Mouse (Mus musculus): Measurements from ENCODE around the gene S100a1. TPM values are rescaled to one million over a fixed set of nuclear protein-coding genes. Genes with fewer than 3 reads are reported as not detected.

S100a1 gene
- total and polyA plus RNA-seq, 2 experiments from 2014 or later: 28.1 to 88.9 TPM

GRCm38 (mm10) chr3:90505216-90505615, 9.0 kb downstream of the S100a1 start:
- no peak for ATAC-seq
- peaks cover 44% of the 10 kb centered on the region for H3K36me3 ChIP-seq (ENCODE audit: insufficient read depth, low read length)
- 94% methylated on average over 5 of the region's 5 CpGs for WGBS

GRCm38 (mm10) chr3:90503444-90503843, 10.7 kb downstream of the S100a1 start:
- H3K27me3 ChIP-seq (ENCODE audit: insufficient read depth, low read length): no peaks in the 10 kb centered on the region
- no peak overlapping the region for H3K4me3 ChIP-seq (ENCODE audit: low read length)
- peaks cover 9% of the 10 kb centered on the region; the same call in 1 of the 2 replicates for H3K4me1 ChIP-seq (ENCODE audit: insufficient read depth, low read length)
- no peak for ATAC-seq
- H3K9ac ChIP-seq (replicated peaks; ENCODE audit: low read length): no peak overlapping the region
- WGBS: 84% methylated on average over 4 of the region's 4 CpGs
- no peak overlapping the region for H3K4me2 ChIP-seq (ENCODE audit: low read depth, low read length)
- no peak overlapping the region for H3K27ac ChIP-seq
- peaks cover 52% of the 10 kb centered on the region for H3K36me3 ChIP-seq (ENCODE audit: insufficient read depth, low read length)
- no peaks in the 10 kb centered on the region for H3K9me3 ChIP-seq (ENCODE audit: low read length)
- no peak for DNase-seq (ENCODE audit: low spot score)
- TF ChIP-seq CTCF (IDR thresholded peaks at IDR 0.05; ENCODE audit: low read depth): no peak

More at GRCm38 (mm10) chr3:90505216-90505615, 9.0 kb downstream of the S100a1 start:
- H3K9me3 ChIP-seq (ENCODE audit: low read length): no peaks in the 10 kb centered on the region
- TF ChIP-seq CTCF (IDR thresholded peaks at IDR 0.05; ENCODE audit: low read depth): no peak
- no peak overlapping the region for H3K4me3 ChIP-seq (ENCODE audit: low read length)
- H3K27ac ChIP-seq: no peak overlapping the region
- no peaks in the 10 kb centered on the region for H3K27me3 ChIP-seq (ENCODE audit: insufficient read depth, low read length)
- H3K4me1 ChIP-seq (ENCODE audit: insufficient read depth, low read length): peaks cover 9% of the 10 kb centered on the region; the same call in 1 of the 2 replicates
- no peak overlapping the region for H3K9ac ChIP-seq (replicated peaks; ENCODE audit: low read length)
- no peak overlapping the region for H3K4me2 ChIP-seq (ENCODE audit: low read depth, low read length)
- DNase-seq (ENCODE audit: low spot score): no peak

- no peaks in the 10 kb centered on the region for H3K9me3 ChIP-seq (ENCODE audit: low read length)
- TF ChIP-seq CTCF (IDR thresholded peaks at IDR 0.05; ENCODE audit: low read depth): no peak
- no peak for ATAC-seq
- no peak overlapping the region for H3K27ac ChIP-seq
- no peaks in the 10 kb centered on the region for H3K4me1 ChIP-seq (ENCODE audit: insufficient read depth, low read length)
- H3K4me3 ChIP-seq (ENCODE audit: low read length): no peak overlapping the region
- no peak overlapping the region for H3K4me2 ChIP-seq (ENCODE audit: low read depth, low read length)
- no peaks in the 10 kb centered on the region for H3K27me3 ChIP-seq (ENCODE audit: insufficient read depth, low read length)
- H3K9ac ChIP-seq (replicated peaks; ENCODE audit: low read length): no peak overlapping the region
- peaks cover 57% of the 10 kb centered on the region for H3K36me3 ChIP-seq (ENCODE audit: insufficient read depth, low read length)
- no peak for DNase-seq (ENCODE audit: low spot score)
Measured at GRCm38 (mm10) chr3:90497597-90497996, 16.6 kb downstream of the S100a1 start.

GRCm38 (mm10) chr3:90495850-90496525, 18.2 kb downstream of the S100a1 start:
- no peak overlapping the region for H3K27ac ChIP-seq
- H3K36me3 ChIP-seq (ENCODE audit: insufficient read depth, low read length): peaks cover 41% of the 10 kb centered on the region
- no peaks in the 10 kb centered on the region for H3K27me3 ChIP-seq (ENCODE audit: insufficient read depth, low read length)
- ATAC-seq (no peak), DNase-seq (ENCODE audit: low spot score) (no peak)
- WGBS: 92% methylated on average over 7 of the region's 7 CpGs
- no peak overlapping the region for H3K4me3 ChIP-seq (ENCODE audit: low read length)
- no peak for TF ChIP-seq CTCF (IDR thresholded peaks at IDR 0.05; ENCODE audit: low read depth)
- no peaks in the 10 kb centered on the region for H3K9me3 ChIP-seq (ENCODE audit: low read length)
- H3K9ac ChIP-seq (replicated peaks; ENCODE audit: low read length): no peak overlapping the region
- no peak overlapping the region for H3K4me2 ChIP-seq (ENCODE audit: low read depth, low read length)
- H3K4me1 ChIP-seq (ENCODE audit: insufficient read depth, low read length): no peaks in the 10 kb centered on the region

- peak; percentile 24 for DNase-seq (ENCODE audit: low spot score)
- no peak for ATAC-seq
- Histone ChIP-seq H3K27ac (no peak overlapping the region), H3K4me2 (ENCODE audit: low read depth, low read length) (no peak overlapping the region), H3K9me3 (ENCODE audit: low read length) (no peaks in the 10 kb centered on the region), H3K4me3 (ENCODE audit: low read length) (no peak overlapping the region), H3K27me3 (ENCODE audit: insufficient read depth, low read length) (no peaks in the 10 kb centered on the region), H3K36me3 (ENCODE audit: insufficient read depth, low read length) (peaks cover 34% of the 10 kb centered on the region), H3K9ac (replicated peaks; ENCODE audit: low read length) (no peak overlapping the region), H3K4me1 (ENCODE audit: insufficient read depth, low read length) (0 out of 2 replicates have a peak, but pooled peaks cover 3% of the 10 kb centered on the region)
- WGBS: 59% methylated on average over 4 of the region's 4 CpGs
- TF ChIP-seq CTCF (IDR thresholded peaks at IDR 0.05; ENCODE audit: low read depth): no peak
Measured at GRCm38 (mm10) chr3:90493831-90494540, 20.2 kb downstream of the S100a1 start.

GRCm38 (mm10) chr3:90491350-90491749, 22.8 kb downstream of the S100a1 start:
- Histone ChIP-seq H3K27ac (no peak overlapping the region), H3K36me3 (ENCODE audit: insufficient read depth, low read length) (peaks cover 34% of the 10 kb centered on the region), H3K4me2 (ENCODE audit: low read depth, low read length) (no peak overlapping the region), H3K9ac (replicated peaks; ENCODE audit: low read length) (no peak overlapping the region), H3K27me3 (ENCODE audit: insufficient read depth, low read length) (no peaks in the 10 kb centered on the region), H3K9me3 (ENCODE audit: low read length) (no peaks in the 10 kb centered on the region), H3K4me3 (ENCODE audit: low read length) (no peak overlapping the region), H3K4me1 (ENCODE audit: insufficient read depth, low read length) (0 out of 2 replicates have a peak, but pooled peaks cover 3% of the 10 kb centered on the region)
- peak; percentile 33; the same call in 1 of the 2 replicates for ATAC-seq
- peak; percentile 44; the same call in 1 of the 2 replicates for TF ChIP-seq CTCF (IDR thresholded peaks at IDR 0.05; ENCODE audit: low read depth)
- DNase-seq (ENCODE audit: low spot score): peak; percentile 38
- WGBS: 44% methylated on average over 2 of the region's 2 CpGs

Data from hindbrain, postnatal 0 days (tissue).